Mouse (Mus musculus): ENCODE results near the gene Spag7.

DNA sequence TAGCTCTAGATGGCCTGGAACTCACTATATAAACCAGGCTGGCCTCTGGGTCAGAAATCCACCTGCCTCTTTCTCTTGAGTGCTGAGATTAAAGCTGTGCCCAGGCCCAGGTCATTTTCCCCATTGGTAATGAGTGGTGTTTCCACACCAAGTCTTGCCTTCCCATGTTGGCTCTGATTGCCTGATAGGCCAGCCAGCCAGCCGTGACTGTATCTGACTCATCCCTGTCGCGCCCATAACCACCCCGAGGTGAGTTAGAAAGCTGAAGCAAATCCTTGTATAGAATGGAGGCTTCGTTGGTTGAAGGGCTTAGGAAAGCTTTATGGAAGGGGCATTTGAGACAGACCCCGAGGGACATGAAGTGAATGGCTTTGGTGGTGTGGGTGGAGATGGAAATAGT, 46.6 kb upstream of the Spag7 start:
- TF ChIP-seq CTCF (IDR thresholded peaks at IDR 0.05; ENCODE audit: low read depth, low read length) (no peak), POLR2A (IDR thresholded peaks at IDR 0.05; ENCODE audit: extremely low read depth, insufficient read depth, low read length) (no peak)

All from liver, adult 2 months (tissue).